16 mouse cellular contexts compared by ENCODE assay signal in the genomic region with DNA sequence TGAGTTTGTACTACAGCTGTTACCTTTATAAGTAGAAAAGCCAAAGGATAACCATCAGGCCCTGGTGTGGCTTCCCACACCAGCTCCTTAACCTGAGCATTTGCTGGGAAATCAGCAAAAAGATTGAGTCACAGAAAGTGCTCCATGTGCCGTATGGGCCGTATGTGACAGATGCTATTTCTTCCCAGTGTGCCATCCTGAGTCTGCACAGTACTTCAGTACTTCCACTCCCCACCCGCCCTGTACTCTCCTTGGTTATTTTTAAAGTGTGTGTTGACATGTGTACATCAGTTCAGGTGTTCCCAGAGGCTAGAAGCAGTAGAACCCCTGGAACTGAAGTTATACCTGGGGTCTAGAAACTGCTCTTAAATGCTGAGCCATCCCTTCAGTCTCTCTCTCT. TPM values are rescaled to one million over a fixed set of nuclear protein-coding genes. Genes with fewer than 3 reads are reported as not detected.
A peak's percentile ranks its signal among the peaks of the same experiment; 100 is the strongest.
DNase-seq lines count a peak whose midpoint lies in the region; ATAC-seq and TF ChIP-seq lines count a peak whose summit lies in the region.
"Had no signal": no experiment of that assay in that cellular context is flagged by ENCODE, and none has a peak within 500 bp of the region (broad histone marks: within the 10 kb centered on the region; RNA-seq: fewer than 3 reads in every experiment).

No protein-coding gene starts in this region.

- no peak overlapping the region for H3K4me2 ChIP-seq in intestine, postnatal 0 days (replicated peaks; ENCODE audit: low read depth)

- H3K27me3 ChIP-seq in intestine, postnatal 0 days (replicated peaks; ENCODE audit: control insufficient read depth, insufficient read depth, low read length) = no peaks in the 10 kb centered on the region
- H3K27me3 ChIP-seq: neural tube, embryonic 13.5 days had no signal

- no peak overlapping the region for H3K9ac ChIP-seq in intestine, postnatal 0 days (ENCODE audit: low read depth, low read length)
- H3K9ac ChIP-seq: neural tube, embryonic 13.5 days had no signal

- H3K4me1 ChIP-seq in intestine, postnatal 0 days (replicated peaks; ENCODE audit: control insufficient read depth, insufficient read depth, low read length) = peaks cover 33% of the 10 kb centered on the region; the same call in 1 of the 2 replicates

- 0 out of 2 replicates have a peak, but pooled peaks cover 3% of the 10 kb centered on the region for H3K36me3 ChIP-seq in intestine, postnatal 0 days (ENCODE audit: control insufficient read depth, insufficient read depth)
- H3K36me3 ChIP-seq: neural tube, embryonic 13.5 days had no signal

- H3K9me3 ChIP-seq in intestine, postnatal 0 days (ENCODE audit: control insufficient read depth) = no peaks in the 10 kb centered on the region
- H3K9me3 ChIP-seq: midbrain, embryonic 10.5 days; neural tube, embryonic 13.5 days had no signal

- TF ChIP-seq CTCF in layer of hippocampus, adult 2 months (conservative IDR thresholded peaks at IDR 0.05) = no peak
- no peak for TF ChIP-seq CTCF in intestine, postnatal 0 days (IDR thresholded peaks at IDR 0.05; ENCODE audit: low read depth)

- peak; percentile 87 for DNase-seq in heart, adult 11 months
- DNase-seq in heart, adult 18-20 months = no peak
- DNase-seq in layer of hippocampus, adult 2 months (ENCODE audit: low spot score in 2 of 2) = peak in 1 of 2 experiments; percentile 26
- DNase-seq in layer of hippocampus, postnatal 10 days (ENCODE audit: low spot score in 2 of 2) = no peak
- peak; percentile 31 for DNase-seq in naive thymus-derived CD4-positive, alpha-beta T cell, adult 2 months (ENCODE audit: low read depth)
- DNase-seq: adrenal gland, adult 8-10 months; cerebellum, adult 11-12 months; cerebellum, postnatal 36 days; heart, postnatal 36 days; right cerebral cortex, postnatal 14 days; thymus, postnatal 36 days had no signal

- no peak for ATAC-seq in intestine, postnatal 0 days
- no peak for ATAC-seq in inflammation-experienced regulatory T-cells, adult 6 months
- ATAC-seq: forebrain, embryonic 16.5 days had no signal

- H3K27ac ChIP-seq in layer of hippocampus, adult 2 months = peak overlapping the region; percentile 53; the same call in 1 of the 2 replicates
- H3K27ac ChIP-seq in intestine, postnatal 0 days (ENCODE audit: low read depth, low read length) = peak overlapping the region; percentile 42

- WGBS in intestine, postnatal 0 days = 89% methylated on average over 3 of the region's 3 CpGs

- no peak overlapping the region for H3K4me3 ChIP-seq in layer of hippocampus, adult 2 months
- H3K4me3 ChIP-seq in intestine, postnatal 0 days (ENCODE audit: low read depth, low read length) = no peak overlapping the region
- H3K4me3 ChIP-seq: neural tube, embryonic 13.5 days had no signal

RNA-seq across cellular contexts. Expression of gene Zc3h4, which starts 6.3 kb away (rescaled TPM):
- total RNA-seq in heart, adult 18-20 months (2021) = 10 to 100 TPM; 25.4 to 34.5 TPM
- total RNA-seq in layer of hippocampus, adult 2 months (2021) = 10 to 100 TPM; 62.4 to 64.4 TPM
- 10 to 100 TPM; 46.4 to 52.8 TPM for total RNA-seq in layer of hippocampus, postnatal 10 days (2021)
- polyA plus RNA-seq in intestine, postnatal 0 days (2015; fragmentation: Nextera tagmentation; extraction: Ambion mirVana) = 12.9 and 13.5 TPM in 2 replicates
- polyA plus RNA-seq in inflammation-experienced regulatory T-cells, adult 6 months (2017; shearing (Covaris generic)) = 10 to 100 TPM; 13.1 to 20.1 (median 17.3) TPM

RNA-seq across cellular contexts. Expression of gene Sae1, which starts 19.4 kb away (rescaled TPM):
- total RNA-seq in heart, adult 18-20 months (2021) = 10 to 100 TPM; 37.3 to 40.6 TPM
- 10 to 100 TPM; 89.8 to 90.7 TPM for total RNA-seq in layer of hippocampus, adult 2 months (2021)
- 100 to 1,000 TPM; 106 to 115 TPM for total RNA-seq in layer of hippocampus, postnatal 10 days (2021)
- 90.7 and 91.5 TPM in 2 replicates for polyA plus RNA-seq in intestine, postnatal 0 days (2015; fragmentation: Nextera tagmentation; extraction: Ambion mirVana)
- 100 to 1,000 TPM in 1 of 3 experiments, 10 to 100 TPM in 2; 72.6 to 121 (median 77.7) TPM for polyA plus RNA-seq in inflammation-experienced regulatory T-cells, adult 6 months (2017; shearing (Covaris generic))

RNA-seq across cellular contexts. Expression of gene Tmem160, which starts 45.6 kb away (rescaled TPM):
- total RNA-seq in heart, adult 18-20 months (2021) = 100 to 1,000 TPM in 1 of 2 experiments, 10 to 100 TPM in 1; 87.4 to 101 TPM
- 10 to 100 TPM; 59.4 to 72.5 TPM for total RNA-seq in layer of hippocampus, adult 2 months (2021)
- 100 to 1,000 TPM in 1 of 2 experiments, 10 to 100 TPM in 1; 86.4 to 103 TPM for total RNA-seq in layer of hippocampus, postnatal 10 days (2021)
- 124 and 132 TPM in 2 replicates for polyA plus RNA-seq in intestine, postnatal 0 days (2015; fragmentation: Nextera tagmentation; extraction: Ambion mirVana)
- 1 to 10 TPM; 5.3 to 7.7 (median 7.6) TPM for polyA plus RNA-seq in inflammation-experienced regulatory T-cells, adult 6 months (2017; shearing (Covaris generic))

Comparison
In these comparisons a context has a peak if more than half of its experiments do, and no peak if none do; other contexts are left out.
1. DNase-seq: peak in heart, adult 11 months (single experiment) and naive thymus-derived CD4-positive, alpha-beta T cell, adult 2 months (single experiment); none in heart, adult 18-20 months (0 of 2) and layer of hippocampus, postnatal 10 days (0 of 2).